Mouse (Mus musculus) G1E (cell line): ENCODE results near the gene Tmem94. TPM values are rescaled to one million over a fixed set of nuclear protein-coding genes. Genes with fewer than 3 reads are reported as not detected.
A peak's percentile ranks its signal among the peaks of the same experiment; 100 is the strongest.

Experiments
- ATAC-seq: 2 replicates; pipeline ENCODE4 v1.8.0; 2016; ENCODE audit warnings: mild to moderate bottlenecking; ENCODE audit not compliant: insufficient number of reproducible peaks, poor library complexity, low FRiP score, severe bottlenecking; ENCODE audit errors: extremely low read depth
- DNase-seq: peaks from one replicate; pipeline ENCODE4 v3.0.0; 2012; ENCODE audit warnings: low spot score
- H3K27me3 ChIP-seq: 2 replicates; pipeline ENCODE4 v1.6.1; 2012; ENCODE audit warnings: mild to moderate bottlenecking, low read length, inconsistent platforms; ENCODE audit not compliant: insufficient read depth
- H3K36me3 ChIP-seq: replicated peaks from 2 replicates; pipeline ENCODE3; 2012; ENCODE audit warnings: mild to moderate bottlenecking, inconsistent platforms
- H3K4me1 ChIP-seq: 2 replicates; pipeline ENCODE4 v1.6.1; 2012; ENCODE audit warnings: low read depth, low read length, inconsistent platforms, mixed read lengths; ENCODE audit not compliant: insufficient read depth
- H3K4me3 ChIP-seq: 2 replicates; pipeline ENCODE4 v1.5.1; 2012; ENCODE audit warnings: low read depth, mild to moderate bottlenecking, inconsistent platforms, low read length, moderate library complexity, mixed read lengths
- H3K9me3 ChIP-seq: replicated peaks from 2 replicates; pipeline ENCODE4 v1.6.1; 2012; ENCODE audit warnings: inconsistent platforms
- CTCF ChIP-seq: IDR thresholded peaks from 2 replicates; pipeline ENCODE4 v1.5.1; 2012; ENCODE audit warnings: low read depth, low read length, inconsistent platforms, mixed read lengths
- GATA1 ChIP-seq: IDR thresholded peaks from 2 replicates; pipeline ENCODE4 v1.6.1; 2012; ENCODE audit warnings: borderline replicate concordance, low read length, inconsistent platforms, mixed read lengths
- GATA2 ChIP-seq: IDR thresholded peaks from 2 replicates; pipeline ENCODE4 v1.6.1; 2012; ENCODE audit warnings: low read depth, low read length, inconsistent platforms, borderline replicate concordance
- POLR2AphosphoS5 ChIP-seq: IDR thresholded peaks from 2 replicates; pipeline ENCODE4 v1.6.1; 2012; ENCODE audit warnings: low read depth, low read length, inconsistent platforms; ENCODE audit not compliant: insufficient replicate concordance
- TAL1 ChIP-seq: conservative IDR thresholded peaks from 2 replicates; pipeline ENCODE4 v1.6.1; 2012; ENCODE audit warnings: low read depth, low read length, inconsistent platforms, mixed read lengths
- polyA plus RNA-seq: library from polyadenylated mRNA; stranded (reverse); fragments of >175 nt; gene quantifications from 2 replicates; pipeline ENCODE4 v1.2.3, GENCODE M21; 2012
- total RNA-seq, 2 experiments: library from RNA; stranded (forward) in 1 of 2; stranded (reverse) in 1 of 2; fragments of 200-1000 nt in 1 of 2; fragments of >200 nt in 1 of 2; fragmentation: Nextera tagmentation in 1 of 2; gene quantifications; 2 replicates each; pipeline ENCODE4 v1.2.3; 2014 to 2017

The Tmem94 gene
- total and polyA plus RNA-seq, 3 experiments: 18.1 to 67.9 (median 53.1) TPM

GRCm38 (mm10) chr11:115765607-115766141, 441 bp downstream of the Tmem94 start:
- ATAC-seq (no peak), DNase-seq (peak; percentile 48)
- Histone ChIP-seq H3K27me3 (no peaks in the 10 kb centered on the region), H3K9me3 (no peaks in the 10 kb centered on the region), H3K4me3 (peak overlapping the region; percentile 84), H3K36me3 (peaks cover 22% of the 10 kb centered on the region), H3K4me1 (peaks cover 22% of the 10 kb centered on the region)
- TF ChIP-seq POLR2AphosphoS5 (no peak), TAL1 (no peak), CTCF (no peak), GATA1 (no peak)

- ATAC-seq (no peak), DNase-seq (no peak)
- Histone ChIP-seq H3K27me3 (no peaks in the 10 kb centered on the region), H3K36me3 (peaks cover 22% of the 10 kb centered on the region), H3K9me3 (no peaks in the 10 kb centered on the region), H3K4me1 (peaks cover 22% of the 10 kb centered on the region), H3K4me3 (peak overlapping the region; percentile 84; the same call in 1 of the 2 replicates)
- TF ChIP-seq POLR2AphosphoS5 (no peak), CTCF (no peak), GATA2 (no peak), GATA1 (no peak), TAL1 (no peak)
These were observed 1.2 kb downstream of the Tmem94 start for GRCm38 (mm10) chr11:115766356-115766943.

GRCm38 (mm10) chr11:115766981-115767380, 1.7 kb downstream of the Tmem94 start:
- DNase-seq: no peak
- peaks cover 22% of the 10 kb centered on the region for H3K4me1 ChIP-seq
- TF ChIP-seq GATA1 (no peak), POLR2AphosphoS5 (no peak), GATA2 (no peak), TAL1 (no peak), CTCF (no peak)
- H3K27me3 ChIP-seq: no peaks in the 10 kb centered on the region
- no peak overlapping the region for H3K4me3 ChIP-seq
- H3K9me3 ChIP-seq: no peaks in the 10 kb centered on the region
- peaks cover 22% of the 10 kb centered on the region for H3K36me3 ChIP-seq
- no peak for ATAC-seq

GRCm38 (mm10) chr11:115768896-115769295, 3.7 kb downstream of the Tmem94 start:
- Histone ChIP-seq H3K36me3 (peaks cover 22% of the 10 kb centered on the region), H3K9me3 (no peaks in the 10 kb centered on the region), H3K27me3 (no peaks in the 10 kb centered on the region), H3K4me3 (no peak overlapping the region), H3K4me1 (peaks cover 19% of the 10 kb centered on the region)
- DNase-seq: no peak
- no peak for TF ChIP-seq POLR2AphosphoS5
- no peak for TF ChIP-seq TAL1
- no peak for TF ChIP-seq GATA2
- no peak for TF ChIP-seq GATA1
- no peak for TF ChIP-seq CTCF
- ATAC-seq: no peak

- Histone ChIP-seq H3K27me3 (no peaks in the 10 kb centered on the region), H3K4me1 (peaks cover 30% of the 10 kb centered on the region), H3K4me3 (no peak overlapping the region), H3K9me3 (no peaks in the 10 kb centered on the region), H3K36me3 (peaks cover 47% of the 10 kb centered on the region)
- DNase-seq: peak; percentile 6
- TF ChIP-seq POLR2AphosphoS5 (no peak), TAL1 (no peak), CTCF (no peak), GATA2 (no peak), GATA1 (no peak)
- ATAC-seq: no peak
These were observed 9.4 kb downstream of the Tmem94 start for GRCm38 (mm10) chr11:115774653-115775052.

GRCm38 (mm10) chr11:115775821-115776665, 10.8 kb downstream of the Tmem94 start:
- Histone ChIP-seq H3K9me3 (no peaks in the 10 kb centered on the region), H3K27me3 (no peaks in the 10 kb centered on the region), H3K4me3 (no peak overlapping the region), H3K36me3 (peaks cover 51% of the 10 kb centered on the region), H3K4me1 (peaks cover 40% of the 10 kb centered on the region)
- DNase-seq (peak; percentile 1), ATAC-seq (no peak)
- no peak for TF ChIP-seq CTCF
- no peak for TF ChIP-seq GATA1
- no peak for TF ChIP-seq POLR2AphosphoS5
- no peak for TF ChIP-seq GATA2
- no peak for TF ChIP-seq TAL1
